Mouse (Mus musculus): ENCODE measurements around the gene Sipa1l3.

Gene Sipa1l3

GRCm38 (mm10) chr7:29383255-29383654, 135.2 kb downstream of the Sipa1l3 start:
- peaks cover 64% of the 10 kb centered on the region for H3K4me1 ChIP-seq (replicated peaks; ENCODE audit: low read depth, low read length)
- H3K4me3 ChIP-seq (replicated peaks; ENCODE audit: low read length): peak overlapping the region; percentile 58
- H3K36me3 ChIP-seq (ENCODE audit: insufficient read depth, low read length): peaks cover 91% of the 10 kb centered on the region
- H3K27me3 ChIP-seq (ENCODE audit: insufficient read depth, low read length): no peaks in the 10 kb centered on the region
- H3K9me3 ChIP-seq (ENCODE audit: low read length): no peaks in the 10 kb centered on the region
- TF ChIP-seq CTCF (conservative IDR thresholded peaks at IDR 0.05; ENCODE audit: low read length): peak; percentile 97
- no peak for TF ChIP-seq NANOG (IDR thresholded peaks at IDR 0.05; ENCODE audit: borderline replicate concordance, low read length)

GRCm38 (mm10) chr7:29381466-29382040, 136.9 kb downstream of the Sipa1l3 start:
- Histone ChIP-seq H3K9me3 (ENCODE audit: low read length) (no peaks in the 10 kb centered on the region), H3K36me3 (ENCODE audit: insufficient read depth, low read length) (peaks cover 93% of the 10 kb centered on the region), H3K4me3 (replicated peaks; ENCODE audit: low read length) (no peak overlapping the region), H3K4me1 (replicated peaks; ENCODE audit: low read depth, low read length) (peaks cover 47% of the 10 kb centered on the region), H3K27me3 (ENCODE audit: insufficient read depth, low read length) (no peaks in the 10 kb centered on the region)
- TF ChIP-seq POU5F1 (IDR thresholded peaks at IDR 0.05; ENCODE audit: borderline replicate concordance, low read length) (no peak), CTCF (conservative IDR thresholded peaks at IDR 0.05; ENCODE audit: low read length) (no peak), NANOG (IDR thresholded peaks at IDR 0.05; ENCODE audit: borderline replicate concordance, low read length) (no peak)

- H3K4me3 ChIP-seq (replicated peaks; ENCODE audit: low read length): no peak overlapping the region
- no peaks in the 10 kb centered on the region for H3K9me3 ChIP-seq (ENCODE audit: low read length)
- H3K4me1 ChIP-seq (replicated peaks; ENCODE audit: low read depth, low read length): peaks cover 13% of the 10 kb centered on the region
- peaks cover 88% of the 10 kb centered on the region for H3K36me3 ChIP-seq (ENCODE audit: insufficient read depth, low read length)
- TF ChIP-seq CTCF (conservative IDR thresholded peaks at IDR 0.05; ENCODE audit: low read length): no peak
- no peaks in the 10 kb centered on the region for H3K27me3 ChIP-seq (ENCODE audit: insufficient read depth, low read length)
Measured at GRCm38 (mm10) chr7:29374054-29374453, 144.4 kb downstream of the Sipa1l3 start.

- TF ChIP-seq POU5F1 (IDR thresholded peaks at IDR 0.05; ENCODE audit: borderline replicate concordance, low read length): no peak
- TF ChIP-seq CTCF (conservative IDR thresholded peaks at IDR 0.05; ENCODE audit: low read length): no peak
- no peak for TF ChIP-seq NANOG (IDR thresholded peaks at IDR 0.05; ENCODE audit: borderline replicate concordance, low read length)
- H3K4me3 ChIP-seq (replicated peaks; ENCODE audit: low read length): no peak overlapping the region
Measured at GRCm38 (mm10) chr7:29372123-29372522, 146.3 kb downstream of the Sipa1l3 start.

GRCm38 (mm10) chr7:29370031-29370430, 148.4 kb downstream of the Sipa1l3 start:
- Histone ChIP-seq H3K4me3 (replicated peaks; ENCODE audit: low read length) (no peak overlapping the region), H3K9me3 (ENCODE audit: low read length) (no peaks in the 10 kb centered on the region), H3K36me3 (ENCODE audit: insufficient read depth, low read length) (peaks cover 63% of the 10 kb centered on the region), H3K4me1 (replicated peaks; ENCODE audit: low read depth, low read length) (peaks cover 22% of the 10 kb centered on the region), H3K27me3 (ENCODE audit: insufficient read depth, low read length) (no peaks in the 10 kb centered on the region)
- peak; percentile 11; the same call in 1 of the 2 replicates for TF ChIP-seq CTCF (conservative IDR thresholded peaks at IDR 0.05; ENCODE audit: low read length)
- TF ChIP-seq POU5F1 (IDR thresholded peaks at IDR 0.05; ENCODE audit: borderline replicate concordance, low read length): no peak

More at GRCm38 (mm10) chr7:29372123-29372522, 146.3 kb downstream of the Sipa1l3 start:
- Histone ChIP-seq H3K27me3 (ENCODE audit: insufficient read depth, low read length) (no peaks in the 10 kb centered on the region), H3K36me3 (ENCODE audit: insufficient read depth, low read length) (peaks cover 73% of the 10 kb centered on the region), H3K9me3 (ENCODE audit: low read length) (no peaks in the 10 kb centered on the region), H3K4me1 (replicated peaks; ENCODE audit: low read depth, low read length) (peaks cover 21% of the 10 kb centered on the region)

- H3K4me1 ChIP-seq (replicated peaks; ENCODE audit: low read depth, low read length): peaks cover 22% of the 10 kb centered on the region
- no peaks in the 10 kb centered on the region for H3K9me3 ChIP-seq (ENCODE audit: low read length)
- peaks cover 54% of the 10 kb centered on the region for H3K36me3 ChIP-seq (ENCODE audit: insufficient read depth, low read length)
- no peaks in the 10 kb centered on the region for H3K27me3 ChIP-seq (ENCODE audit: insufficient read depth, low read length)
- H3K4me3 ChIP-seq (replicated peaks; ENCODE audit: low read length): peak overlapping the region; percentile 56; the same call in 1 of the 2 replicates
- TF ChIP-seq CTCF (conservative IDR thresholded peaks at IDR 0.05; ENCODE audit: low read length) (no peak), POU5F1 (IDR thresholded peaks at IDR 0.05; ENCODE audit: borderline replicate concordance, low read length) (no peak), NANOG (IDR thresholded peaks at IDR 0.05; ENCODE audit: borderline replicate concordance, low read length) (no peak)
Measured at GRCm38 (mm10) chr7:29368004-29368320, 150.5 kb downstream of the Sipa1l3 start.

- TF ChIP-seq POU5F1 (IDR thresholded peaks at IDR 0.05; ENCODE audit: borderline replicate concordance, low read length) (no peak), NANOG (IDR thresholded peaks at IDR 0.05; ENCODE audit: borderline replicate concordance, low read length) (no peak), CTCF (conservative IDR thresholded peaks at IDR 0.05; ENCODE audit: low read length) (no peak)
- Histone ChIP-seq H3K27me3 (ENCODE audit: insufficient read depth, low read length) (no peaks in the 10 kb centered on the region), H3K36me3 (ENCODE audit: insufficient read depth, low read length) (peaks cover 54% of the 10 kb centered on the region), H3K4me1 (replicated peaks; ENCODE audit: low read depth, low read length) (peaks cover 22% of the 10 kb centered on the region), H3K4me3 (replicated peaks; ENCODE audit: low read length) (peak overlapping the region; percentile 56), H3K9me3 (ENCODE audit: low read length) (no peaks in the 10 kb centered on the region)
Measured at GRCm38 (mm10) chr7:29367166-29368003, 151.1 kb downstream of the Sipa1l3 start.

- peaks cover 56% of the 10 kb centered on the region for H3K36me3 ChIP-seq (ENCODE audit: insufficient read depth, low read length)
- TF ChIP-seq CTCF (conservative IDR thresholded peaks at IDR 0.05; ENCODE audit: low read length) (peak; percentile 64), NANOG (IDR thresholded peaks at IDR 0.05; ENCODE audit: borderline replicate concordance, low read length) (no peak)
- H3K27me3 ChIP-seq (ENCODE audit: insufficient read depth, low read length): no peaks in the 10 kb centered on the region
- H3K9me3 ChIP-seq (ENCODE audit: low read length): no peaks in the 10 kb centered on the region
- peaks cover 21% of the 10 kb centered on the region for H3K4me1 ChIP-seq (replicated peaks; ENCODE audit: low read depth, low read length)
- no peak overlapping the region for H3K4me3 ChIP-seq (replicated peaks; ENCODE audit: low read length)
Measured at GRCm38 (mm10) chr7:29364052-29364451, 154.4 kb downstream of the Sipa1l3 start.

- Histone ChIP-seq H3K4me3 (replicated peaks; ENCODE audit: low read length) (no peak overlapping the region), H3K27me3 (ENCODE audit: insufficient read depth, low read length) (no peaks in the 10 kb centered on the region), H3K4me1 (replicated peaks; ENCODE audit: low read depth, low read length) (peaks cover 20% of the 10 kb centered on the region), H3K36me3 (ENCODE audit: insufficient read depth, low read length) (peaks cover 73% of the 10 kb centered on the region), H3K9me3 (ENCODE audit: low read length) (no peaks in the 10 kb centered on the region)
- no peak for TF ChIP-seq NANOG (IDR thresholded peaks at IDR 0.05; ENCODE audit: borderline replicate concordance, low read length)
- TF ChIP-seq POU5F1 (IDR thresholded peaks at IDR 0.05; ENCODE audit: borderline replicate concordance, low read length): no peak
- TF ChIP-seq CTCF (conservative IDR thresholded peaks at IDR 0.05; ENCODE audit: low read length): no peak
Measured at GRCm38 (mm10) chr7:29361497-29361896, 156.9 kb downstream of the Sipa1l3 start.

Data from E14TG2a.4 (cell line).